In genomic region chr6:93726829-93727455, GRCm38 (mm10) we compare ENCODE assay signal across 9 mouse cellular contexts.
DNase-seq lines count a peak whose midpoint lies in the region; TF ChIP-seq lines count a peak whose summit lies in the region.
"Had no signal": no experiment of that assay in that cellular context is flagged by ENCODE, and none has a peak within 500 bp of the region (broad histone marks: within the 10 kb centered on the region; RNA-seq: fewer than 3 reads in every experiment).

No protein-coding gene starts in this region.

- TF ChIP-seq CTCF in embryonic fibroblast, embryonic 13.5 days (IDR thresholded peaks at IDR 0.05; ENCODE audit: borderline replicate concordance, insufficient read depth, low read length) = peak; percentile 52; the same call in 1 of the 2 replicates

- peaks cover 3% of the 10 kb centered on the region; the same call in 1 of the 2 replicates for H3K4me1 ChIP-seq in embryonic fibroblast, embryonic 13.5 days (ENCODE audit: control insufficient read depth, insufficient read depth, low read length)

- peak; percentile 45 to 46 for DNase-seq in cerebellum, postnatal 10 days
- no peak for DNase-seq in cerebellum, adult 9-11 months
- DNase-seq in layer of hippocampus, adult 11-12 months (ENCODE audit: low spot score) = peak; percentile 45
- no peak for DNase-seq in layer of hippocampus, adult 9-11 months
- peak; percentile 10 for DNase-seq in 3T3-L1 (ENCODE audit: low read depth, low spot score)
- no peak for DNase-seq in urinary bladder, postnatal 14 days (ENCODE audit: low spot score)
- DNase-seq in urinary bladder, postnatal 10 days (ENCODE audit: low spot score) = no peak

- no peak overlapping the region for H3K4me3 ChIP-seq in embryonic fibroblast, embryonic 13.5 days (ENCODE audit: insufficient read depth, low read length)
- H3K4me3 ChIP-seq: heart, embryonic 15.5 days had no signal

- no peak overlapping the region for H3K27ac ChIP-seq in embryonic fibroblast, embryonic 13.5 days (ENCODE audit: insufficient read depth, low read length)

- no peak for TF ChIP-seq POLR2A in embryonic fibroblast, embryonic 13.5 days (IDR thresholded peaks at IDR 0.05; ENCODE audit: low read depth, low read length)

Comparison
In these comparisons a context has a peak if more than half of its experiments do, and no peak if none do; other contexts are left out.
1. DNase-seq: peak in cerebellum, postnatal 10 days (2 of 2), layer of hippocampus, adult 11-12 months (single experiment) and 3T3-L1 (single experiment); none in cerebellum, adult 9-11 months (single experiment), layer of hippocampus, adult 9-11 months (single experiment), urinary bladder, postnatal 14 days (single experiment) and urinary bladder, postnatal 10 days (single experiment).